Mouse (Mus musculus) embryonic facial prominence, embryonic 15.5 days (tissue): ENCODE measurements around the gene Coro1c. TPM values are rescaled to one million over a fixed set of nuclear protein-coding genes. Genes with fewer than 3 reads are reported as not detected.

Source experiments
- ATAC-seq: fragments of 200-750 bp; cut with Nextera tagmentation; 2 replicates; pipeline ENCODE4 v1.8.0; 2017; ENCODE audit warnings: low read depth, moderate TSS enrichment; ENCODE audit not compliant: insufficient number of reproducible peaks, low FRiP score, low TSS enrichment
- H3K27ac ChIP-seq: fragments of 300-500 bp; sonication (generic); replicated peaks from 2 replicates; pipeline ENCODE4 v1.5.1; 2015; ENCODE audit warnings: mild to moderate bottlenecking, inconsistent platforms
- H3K27me3 ChIP-seq: fragments of 300-500 bp; sonication (generic); 2 replicates; pipeline ENCODE4 v1.6.1; 2015; ENCODE audit warnings: inconsistent platforms
- H3K36me3 ChIP-seq: fragments of 300-500 bp; sonication (generic); 2 replicates; pipeline ENCODE4 v1.6.1; 2015; ENCODE audit warnings: mild to moderate bottlenecking, inconsistent platforms
- H3K4me1 ChIP-seq: fragments of 300-500 bp; sonication (generic); 2 replicates; pipeline ENCODE4 v1.6.1; 2015; ENCODE audit warnings: inconsistent platforms
- H3K4me2 ChIP-seq: fragments of 300-500 bp; sonication (generic); replicated peaks from 2 replicates; pipeline ENCODE4 v1.6.1; 2015; ENCODE audit warnings: mild to moderate bottlenecking, inconsistent platforms
- H3K4me3 ChIP-seq: fragments of 300-500 bp; sonication (generic); replicated peaks from 2 replicates; pipeline ENCODE4 v1.5.1; 2015; ENCODE audit warnings: mild to moderate bottlenecking, inconsistent platforms
- H3K9ac ChIP-seq: fragments of 300-500 bp; sonication (generic); 2 replicates; pipeline ENCODE4 v1.6.1; 2015; ENCODE audit warnings: inconsistent platforms
- H3K9me3 ChIP-seq: fragments of 300-500 bp; sonication (generic); replicated peaks from 2 replicates; pipeline ENCODE4 v1.6.1; 2016; ENCODE audit warnings: inconsistent platforms
- WGBS: fragments of 180-500 bp; shearing (Covaris S2); methylation state at CpG from one replicate; pipeline ENCODE4 v1.1.7; 2015; 5-methylcytosine and 5-hydroxymethylcytosine counted together
- polyA plus RNA-seq: library from polyadenylated mRNA; unstranded; fragments of >200 nt; fragmentation: Nextera tagmentation; extraction: Ambion mirVana; gene quantifications from 2 replicates; pipeline ENCODE4 v1.2.1, GENCODE M21; 2015

Coro1c gene
- 99.0 and 101 TPM in 2 replicates for polyA plus RNA-seq

GRCm38 (mm10) chr5:113908592-113909441, at the start of gene Coro1c:
Gene Coro1c (minus strand): TSS chr5:113908758.
- no peaks in the 10 kb centered on the region for H3K9me3 ChIP-seq
- peak within 1 kb of the TSS; percentile 93 for H3K27ac ChIP-seq
- peak within 1 kb of the TSS; percentile 97 for H3K4me3 ChIP-seq
- under 1% methylated on average over 53 of the region's 68 CpGs for WGBS
- H3K4me1 ChIP-seq: peaks cover 31% of the 10 kb centered on the region
- H3K36me3 ChIP-seq: no peaks in the 10 kb centered on the region
- H3K9ac ChIP-seq: peak within 1 kb of the TSS; percentile 92
- ATAC-seq: peak; percentile 93
- no peaks in the 10 kb centered on the region for H3K27me3 ChIP-seq
- H3K4me2 ChIP-seq: peak within 1 kb of the TSS; percentile 84

- Histone ChIP-seq H3K4me3 (no peak overlapping the region), H3K4me1 (0 out of 2 replicates have a peak, but pooled peaks cover 7% of the 10 kb centered on the region), H3K36me3 (peaks cover 60% of the 10 kb centered on the region), H3K9me3 (no peaks in the 10 kb centered on the region), H3K27ac (no peak overlapping the region), H3K4me2 (no peak overlapping the region), H3K27me3 (no peaks in the 10 kb centered on the region), H3K9ac (no peak overlapping the region)
- no peak for ATAC-seq
- WGBS: 5% methylated on average over 4 of the region's 4 CpGs
Measured at GRCm38 (mm10) chr5:113956510-113956909, 48.0 kb upstream of the Coro1c start.

- WGBS: 83% methylated on average over 8 of the region's 8 CpGs
Measured at GRCm38 (mm10) chr5:113955691-113956090, 47.1 kb upstream of the Coro1c start.

GRCm38 (mm10) chr5:113955281-113955680, 46.7 kb upstream of the Coro1c start:
- Histone ChIP-seq H3K9ac (no peak overlapping the region), H3K27ac (no peak overlapping the region), H3K4me3 (no peak overlapping the region), H3K27me3 (no peaks in the 10 kb centered on the region), H3K36me3 (peaks cover 62% of the 10 kb centered on the region), H3K4me1 (0 out of 2 replicates have a peak, but pooled peaks cover 7% of the 10 kb centered on the region), H3K4me2 (no peak overlapping the region), H3K9me3 (no peaks in the 10 kb centered on the region)
- 83% methylated on average over 5 of the region's 5 CpGs for WGBS
- no peak for ATAC-seq

More at GRCm38 (mm10) chr5:113955691-113956090, 47.1 kb upstream of the Coro1c start:
- H3K9ac ChIP-seq: no peak overlapping the region
- H3K9me3 ChIP-seq: no peaks in the 10 kb centered on the region
- no peak overlapping the region for H3K27ac ChIP-seq
- no peak overlapping the region for H3K4me3 ChIP-seq
- ATAC-seq: no peak
- 0 out of 2 replicates have a peak, but pooled peaks cover 7% of the 10 kb centered on the region for H3K4me1 ChIP-seq
- no peak overlapping the region for H3K4me2 ChIP-seq
- peaks cover 60% of the 10 kb centered on the region for H3K36me3 ChIP-seq
- no peaks in the 10 kb centered on the region for H3K27me3 ChIP-seq

- H3K4me3 ChIP-seq: no peak overlapping the region
- peaks cover 71% of the 10 kb centered on the region for H3K36me3 ChIP-seq
- 8% methylated on average over 7 of the region's 7 CpGs for WGBS
- no peaks in the 10 kb centered on the region for H3K27me3 ChIP-seq
- H3K9me3 ChIP-seq: no peaks in the 10 kb centered on the region
- no peak overlapping the region for H3K27ac ChIP-seq
- no peak overlapping the region for H3K9ac ChIP-seq
- H3K4me2 ChIP-seq: no peak overlapping the region
- H3K4me1 ChIP-seq: 0 out of 2 replicates have a peak, but pooled peaks cover 7% of the 10 kb centered on the region
- peak; percentile 56; the same call in 1 of the 2 replicates for ATAC-seq
Measured at GRCm38 (mm10) chr5:113954421-113954820, 45.9 kb upstream of the Coro1c start.

GRCm38 (mm10) chr5:113952519-113952918, 44.0 kb upstream of the Coro1c start:
- Histone ChIP-seq H3K27me3 (no peaks in the 10 kb centered on the region), H3K4me2 (no peak overlapping the region), H3K4me3 (no peak overlapping the region), H3K27ac (no peak overlapping the region), H3K36me3 (peaks cover 81% of the 10 kb centered on the region), H3K9ac (no peak overlapping the region), H3K4me1 (no peaks in the 10 kb centered on the region), H3K9me3 (no peaks in the 10 kb centered on the region)
- WGBS: 79% methylated on average over 10 of the region's 10 CpGs
- ATAC-seq: no peak

GRCm38 (mm10) chr5:113951693-113952071, 43.1 kb upstream of the Coro1c start:
- no peak for ATAC-seq
- H3K27ac ChIP-seq: 0 out of 2 replicates have a peak overlapping the region, but pooled peaks have one; percentile 34
- no peak overlapping the region for H3K9ac ChIP-seq

GRCm38 (mm10) chr5:113950786-113951692, 42.5 kb upstream of the Coro1c start:
- no peak overlapping the region for H3K4me3 ChIP-seq
- no peak overlapping the region for H3K9ac ChIP-seq
- H3K27me3 ChIP-seq: no peaks in the 10 kb centered on the region
- ATAC-seq: no peak
- H3K36me3 ChIP-seq: peaks cover 88% of the 10 kb centered on the region
- H3K27ac ChIP-seq: 0 out of 2 replicates have a peak overlapping the region, but pooled peaks have one; percentile 34
- H3K4me1 ChIP-seq: no peaks in the 10 kb centered on the region
- no peak overlapping the region for H3K4me2 ChIP-seq
- 79% methylated on average over 19 of the region's 19 CpGs for WGBS
- no peaks in the 10 kb centered on the region for H3K9me3 ChIP-seq

More at GRCm38 (mm10) chr5:113951693-113952071, 43.1 kb upstream of the Coro1c start:
- 86% methylated on average over 11 of the region's 11 CpGs for WGBS
- no peaks in the 10 kb centered on the region for H3K27me3 ChIP-seq
- H3K4me2 ChIP-seq: no peak overlapping the region
- H3K9me3 ChIP-seq: no peaks in the 10 kb centered on the region
- no peak overlapping the region for H3K4me3 ChIP-seq
- H3K36me3 ChIP-seq: peaks cover 83% of the 10 kb centered on the region
- no peaks in the 10 kb centered on the region for H3K4me1 ChIP-seq

GRCm38 (mm10) chr5:113950133-113950532, 41.6 kb upstream of the Coro1c start:
- H3K9me3 ChIP-seq: no peaks in the 10 kb centered on the region
- H3K4me1 ChIP-seq: no peaks in the 10 kb centered on the region
- no peaks in the 10 kb centered on the region for H3K27me3 ChIP-seq
- no peak overlapping the region for H3K4me2 ChIP-seq
- no peak overlapping the region for H3K9ac ChIP-seq
- no peak overlapping the region for H3K4me3 ChIP-seq
- 92% methylated on average over 17 of the region's 17 CpGs for WGBS
- peaks cover 88% of the 10 kb centered on the region for H3K36me3 ChIP-seq
- H3K27ac ChIP-seq: no peak overlapping the region
- no peak for ATAC-seq

GRCm38 (mm10) chr5:113947280-113947679, 38.7 kb upstream of the Coro1c start:
- Histone ChIP-seq H3K4me2 (no peak overlapping the region), H3K9ac (no peak overlapping the region), H3K27me3 (no peaks in the 10 kb centered on the region), H3K27ac (no peak overlapping the region), H3K4me3 (no peak overlapping the region), H3K4me1 (no peaks in the 10 kb centered on the region), H3K36me3 (peaks cover 92% of the 10 kb centered on the region), H3K9me3 (no peaks in the 10 kb centered on the region)
- ATAC-seq: no peak
- 66% methylated on average over 2 of the region's 2 CpGs for whole genome bisulfite sequencing

- Histone ChIP-seq H3K4me1 (no peaks in the 10 kb centered on the region), H3K36me3 (peaks cover 93% of the 10 kb centered on the region), H3K27ac (no peak overlapping the region), H3K4me2 (no peak overlapping the region), H3K4me3 (no peak overlapping the region), H3K9ac (no peak overlapping the region), H3K27me3 (no peaks in the 10 kb centered on the region), H3K9me3 (no peaks in the 10 kb centered on the region)
- ATAC-seq: no peak
- WGBS: 93% methylated on average over 6 of the region's 6 CpGs
Measured at GRCm38 (mm10) chr5:113945126-113945525, 36.6 kb upstream of the Coro1c start.
